Mouse (Mus musculus): Measurements from ENCODE around the gene Tigar. TPM values are rescaled to one million over a fixed set of nuclear protein-coding genes. Genes with fewer than 3 reads are reported as not detected.

The Tigar gene
- total and polyA plus RNA-seq, 3 experiments, result 3.2 to 5.6 TPM; not detected in 1

GRCm38 (mm10) chr6:127063915-127064314, 45.4 kb downstream of the Tigar start:
- Histone ChIP-seq H3K4me1 (ENCODE audit: control insufficient read depth in 1 of 2, insufficient read depth in 2 of 2, low read length in 2 of 2) (no peaks in the 10 kb centered on the region), H3K27me3 (ENCODE audit: control insufficient read depth in 1 of 2, insufficient read depth in 2 of 2, low read length in 2 of 2) (no peaks in the 10 kb centered on the region; a peak in 1 of 4 replicates), H3K36me3 (ENCODE audit: control insufficient read depth in 1 of 2, insufficient read depth in 2 of 2, low read length in 2 of 2) (no peaks in the 10 kb centered on the region), H3K79me2 (ENCODE audit: control insufficient read depth, insufficient read depth, low read length, poor library complexity) (no peaks in the 10 kb centered on the region), H3K27ac (ENCODE audit: control insufficient read depth, low read depth, low read length) (no peak overlapping the region), H3K9ac (ENCODE audit: control insufficient read depth, low read depth, low read length, poor library complexity, severe bottlenecking) (no peak overlapping the region), H3K4me3 (ENCODE audit: control insufficient read depth in 1 of 2, insufficient read depth in 1 of 2, low read depth in 2 of 2, low read length in 2 of 2) (no peak overlapping the region), H3K9me3 (replicated peaks; ENCODE audit: insufficient read depth, low read length) (no peaks in the 10 kb centered on the region)
- DNase-seq (ENCODE audit: low read depth, low spot score), result no peak
- no peak for TF ChIP-seq E2F4 (IDR thresholded peaks at IDR 0.05; ENCODE audit: borderline replicate concordance, low read depth, low read length)
- no peak for TF ChIP-seq USF1 (IDR thresholded peaks at IDR 0.05; ENCODE audit: low read depth, low read length)
- no peak for TF ChIP-seq ZNF384 (IDR thresholded peaks at IDR 0.05; ENCODE audit: low read depth, low read length)

- no peak for TF ChIP-seq GATA1 (IDR thresholded peaks at IDR 0.05; ENCODE audit: low read depth, low read length)
- TF ChIP-seq JUND (IDR thresholded peaks at IDR 0.05; ENCODE audit: low read depth, low read length), result no peak
- no peak for TF ChIP-seq UBTF (IDR thresholded peaks at IDR 0.05; ENCODE audit: borderline replicate concordance, insufficient read depth, low read depth, low read length)
- no peak for TF ChIP-seq ZC3H11A (IDR thresholded peaks at IDR 0.05; ENCODE audit: low read depth, low read length)
- TF ChIP-seq ELF1 (IDR thresholded peaks at IDR 0.05; ENCODE audit: low read depth, low read length), result no peak
- TF ChIP-seq MEF2A (IDR thresholded peaks at IDR 0.05; ENCODE audit: extremely low read depth, insufficient replicate concordance, low read depth, low read length, poor library complexity, severe bottlenecking), result no peak
- no peak for TF ChIP-seq MYB (IDR thresholded peaks at IDR 0.05; ENCODE audit: low read depth, low read length)
- Histone ChIP-seq H3K4me3 (ENCODE audit: control insufficient read depth in 1 of 2, insufficient read depth in 1 of 2, low read depth in 2 of 2, low read length in 2 of 2) (no peak overlapping the region), H3K79me2 (ENCODE audit: control insufficient read depth, insufficient read depth, low read length, poor library complexity) (no peaks in the 10 kb centered on the region), H3K27ac (ENCODE audit: control insufficient read depth, low read depth, low read length) (no peak overlapping the region), H3K27me3 (ENCODE audit: control insufficient read depth in 1 of 2, insufficient read depth in 2 of 2, low read length in 2 of 2) (no peaks in the 10 kb centered on the region; a peak in 1 of 4 replicates), H3K36me3 (ENCODE audit: control insufficient read depth in 1 of 2, insufficient read depth in 2 of 2, low read length in 2 of 2) (no peaks in the 10 kb centered on the region), H3K9me3 (replicated peaks; ENCODE audit: insufficient read depth, low read length) (no peaks in the 10 kb centered on the region), H3K4me1 (ENCODE audit: control insufficient read depth in 1 of 2, insufficient read depth in 2 of 2, low read length in 2 of 2) (no peaks in the 10 kb centered on the region), H3K9ac (ENCODE audit: control insufficient read depth, low read depth, low read length, poor library complexity, severe bottlenecking) (no peak overlapping the region)
- no peak for DNase-seq (ENCODE audit: low read depth, low spot score)
Measured at GRCm38 (mm10) chr6:127059975-127060374, 49.4 kb downstream of the Tigar start.

- no peaks in the 10 kb centered on the region for H3K9me3 ChIP-seq (replicated peaks; ENCODE audit: insufficient read depth, low read length)
- no peak overlapping the region for H3K27ac ChIP-seq (ENCODE audit: control insufficient read depth, low read depth, low read length)
- no peaks in the 10 kb centered on the region for H3K36me3 ChIP-seq (ENCODE audit: control insufficient read depth in 1 of 2, insufficient read depth in 2 of 2, low read length in 2 of 2)
- DNase-seq (ENCODE audit: low read depth, low spot score), result no peak
- H3K9ac ChIP-seq (ENCODE audit: control insufficient read depth, low read depth, low read length, poor library complexity, severe bottlenecking), result no peak overlapping the region
- H3K4me1 ChIP-seq (ENCODE audit: control insufficient read depth in 1 of 2, insufficient read depth in 2 of 2, low read length in 2 of 2), result no peaks in the 10 kb centered on the region
- H3K79me2 ChIP-seq (ENCODE audit: control insufficient read depth, insufficient read depth, low read length, poor library complexity), result no peaks in the 10 kb centered on the region
- TF ChIP-seq GATA1 (IDR thresholded peaks at IDR 0.05; ENCODE audit: low read depth, low read length) (no peak), POLR2AphosphoS2 (IDR thresholded peaks at IDR 0.05; ENCODE audit: low read length) (no peak), CHD1 (IDR thresholded peaks at IDR 0.05; ENCODE audit: low read depth, low read length) (no peak), UBTF (IDR thresholded peaks at IDR 0.05; ENCODE audit: borderline replicate concordance, insufficient read depth, low read depth, low read length) (no peak), ZC3H11A (IDR thresholded peaks at IDR 0.05; ENCODE audit: low read depth, low read length) (no peak), USF1 (IDR thresholded peaks at IDR 0.05; ENCODE audit: low read depth, low read length) (no peak), E2F4 (IDR thresholded peaks at IDR 0.05; ENCODE audit: borderline replicate concordance, low read depth, low read length) (no peak), MYC (IDR thresholded peaks at IDR 0.05; ENCODE audit: low read depth, low read length) (no peak), POLR2A (IDR thresholded peaks at IDR 0.05; ENCODE audit: control insufficient read depth in 1 of 2, insufficient read depth in 1 of 2, low read depth in 1 of 2, low read length in 2 of 2, poor library complexity in 1 of 2) (no peak)
- no peak overlapping the region for H3K4me3 ChIP-seq (ENCODE audit: control insufficient read depth in 1 of 2, insufficient read depth in 1 of 2, low read depth in 2 of 2, low read length in 2 of 2)
- H3K27me3 ChIP-seq (ENCODE audit: control insufficient read depth in 1 of 2, insufficient read depth in 2 of 2, low read length in 2 of 2), result no peaks in the 10 kb centered on the region; a peak in 1 of 4 replicates
Measured at GRCm38 (mm10) chr6:127056990-127057588, 52.3 kb downstream of the Tigar start.
